Mouse (Mus musculus) gonadal fat pad, adult 2 months (tissue): ENCODE data around the gene Gsdmc4. TPM values are rescaled to one million over a fixed set of nuclear protein-coding genes. Genes with fewer than 3 reads are reported as not detected.

Experiments
- polyA plus RNA-seq: library from polyadenylated mRNA; depleted of rRNA; stranded (reverse); fragments of >200 nt; gene quantifications from 2 replicates; pipeline ENCODE4 v1.2.3, GENCODE M21; 2012; rRNA removed

Gene Gsdmc4
- polyA plus RNA-seq, 1 experiment, result 0.09 TPM

Other genes with a start within 250 kb of the Gsdmc4 start
- not detected in 2 replicates for gene Gsdmc2, start 67.1 kb downstream of the Gsdmc4 start, polyA plus RNA-seq
- not detected in 2 replicates for gene Gsdmc3, start 33.7 kb downstream of the Gsdmc4 start, polyA plus RNA-seq
- gene Fam49b, start 148.2 kb upstream of the Gsdmc4 start, polyA plus RNA-seq, result 16.2 TPM in 2 replicates